Mouse (Mus musculus): ENCODE measurements around the gene Gm5089. TPM values are rescaled to one million over a fixed set of nuclear protein-coding genes. Genes with fewer than 3 reads are reported as not detected.

The Gm5089 gene
- polyA plus RNA-seq (2015; fragmentation: Nextera tagmentation; extraction: Ambion mirVana) = not detected in 2 replicates

DNA sequence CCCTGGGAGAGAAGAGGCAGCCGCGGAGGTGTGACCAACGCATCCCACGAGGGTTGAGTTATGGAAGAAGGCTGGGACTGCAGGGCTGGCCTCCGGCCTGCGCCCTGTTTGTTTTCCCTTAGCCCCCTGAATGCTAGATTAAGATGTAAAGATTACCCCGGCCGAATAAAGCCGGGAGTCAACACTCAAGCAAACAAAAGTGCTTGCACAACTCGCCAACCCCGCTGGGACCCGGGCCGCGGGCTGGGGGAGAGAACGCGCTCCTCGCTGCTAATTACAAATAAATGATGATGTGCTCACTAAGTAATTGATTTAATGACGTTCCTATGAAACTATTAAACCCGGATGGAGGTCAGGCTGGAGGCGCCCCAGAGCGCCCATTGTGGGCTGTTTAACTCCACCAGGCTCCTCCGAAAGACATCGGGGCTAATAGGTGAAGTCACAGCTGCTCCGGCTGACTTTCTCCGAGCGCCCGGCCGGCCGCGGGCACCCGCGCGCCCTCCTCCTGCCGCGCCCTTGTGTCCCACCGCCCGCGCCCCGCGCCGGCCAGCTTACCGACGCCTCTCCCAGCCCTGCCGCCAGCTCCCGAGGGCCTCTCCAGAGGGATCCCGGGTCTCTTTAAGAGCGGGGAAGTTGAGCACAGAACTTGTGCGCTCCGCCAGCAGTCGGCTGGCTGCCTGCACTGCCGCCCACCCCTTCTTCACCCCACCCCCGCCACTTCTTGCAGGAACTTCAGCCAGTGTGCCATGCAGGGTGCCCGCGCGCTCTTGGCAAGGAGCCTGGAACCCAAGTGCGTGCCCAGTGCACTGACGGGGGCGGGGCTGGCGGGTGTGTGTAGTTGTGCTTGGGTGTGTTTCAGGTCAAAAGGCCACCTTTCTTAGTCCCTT is at the start of gene Gm5089:
TSS of gene Gm5089 (minus strand) at position 620 of the 887 bp plus-strand sequence.
- ATAC-seq (ENCODE audit: low read depth) = no peak
- WGBS (ENCODE audit: insufficient replicate concordance) = 2% methylated on average over 59 of the region's 59 CpGs
- H3K27me3 ChIP-seq (ENCODE audit: control insufficient read depth, insufficient read depth, low read depth, low read length) = peaks cover 65% of the 10 kb centered on the region

GRCm38 (mm10) chr14:122492015-122492414 is 41.1 kb upstream of the Gm5089 start:
- no peak for ATAC-seq (ENCODE audit: low read depth)
- H3K27me3 ChIP-seq (ENCODE audit: control insufficient read depth, insufficient read depth, low read depth, low read length) = peaks cover 37% of the 10 kb centered on the region
- H3K4me1 ChIP-seq (ENCODE audit: control insufficient read depth, low read depth, low read length) = peaks cover 4% of the 10 kb centered on the region
- H3K4me3 ChIP-seq (ENCODE audit: low read depth, low read length) = no peak overlapping the region
- no peak overlapping the region for H3K4me2 ChIP-seq (ENCODE audit: low read depth, low read length)
- no peaks in the 10 kb centered on the region for H3K36me3 ChIP-seq (ENCODE audit: control insufficient read depth, insufficient read depth)
- no peaks in the 10 kb centered on the region for H3K9me3 ChIP-seq (replicated peaks; ENCODE audit: control insufficient read depth, low read length)
- no peak overlapping the region for H3K9ac ChIP-seq (ENCODE audit: low read depth, low read length)
- H3K27ac ChIP-seq (ENCODE audit: low read length) = no peak overlapping the region
- WGBS (ENCODE audit: insufficient replicate concordance) = 40% methylated on average over 1 of the region's 1 CpGs

More for the DNA sequence above, at the start of gene Gm5089:
- no peaks in the 10 kb centered on the region for H3K9me3 ChIP-seq (replicated peaks; ENCODE audit: control insufficient read depth, low read length)
- H3K4me2 ChIP-seq (ENCODE audit: low read depth, low read length) = peak within 1 kb of the TSS; percentile 42
- H3K9ac ChIP-seq (ENCODE audit: low read depth, low read length) = no peak within 1 kb of the TSS
- no peaks in the 10 kb centered on the region for H3K36me3 ChIP-seq (ENCODE audit: control insufficient read depth, insufficient read depth)
- H3K4me1 ChIP-seq (ENCODE audit: control insufficient read depth, low read depth, low read length) = no peaks in the 10 kb centered on the region
- no peak within 1 kb of the TSS for H3K27ac ChIP-seq (ENCODE audit: low read length)
- peak within 1 kb of the TSS; percentile 29 for H3K4me3 ChIP-seq (ENCODE audit: low read depth, low read length)

DNA sequence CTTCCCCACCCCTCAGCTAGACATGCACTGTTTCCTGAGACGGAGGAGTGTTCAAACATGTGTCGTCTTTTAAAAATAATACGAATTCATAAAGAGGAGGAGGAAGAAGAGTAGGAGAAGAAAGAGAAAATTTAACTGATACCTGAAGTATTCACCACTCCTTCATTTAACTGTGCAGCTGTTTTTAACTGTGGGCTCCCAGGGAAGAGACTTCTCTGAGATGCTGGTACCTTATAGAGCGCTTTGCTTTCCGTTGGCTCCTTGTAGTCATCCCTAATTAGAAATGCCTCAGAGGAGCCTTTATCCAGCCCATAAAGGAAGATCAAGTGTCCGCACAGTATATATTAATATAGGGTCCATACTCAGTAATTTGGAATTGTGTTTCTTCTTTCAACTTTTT is 40.6 kb upstream of the Gm5089 start:
- no peak overlapping the region for H3K4me2 ChIP-seq (ENCODE audit: low read depth, low read length)
- 60% methylated on average over 6 of the region's 6 CpGs for WGBS (ENCODE audit: insufficient replicate concordance)
- no peaks in the 10 kb centered on the region for H3K36me3 ChIP-seq (ENCODE audit: control insufficient read depth, insufficient read depth)
- H3K4me1 ChIP-seq (ENCODE audit: control insufficient read depth, low read depth, low read length) = peaks cover 4% of the 10 kb centered on the region
- H3K27me3 ChIP-seq (ENCODE audit: control insufficient read depth, insufficient read depth, low read depth, low read length) = peaks cover 38% of the 10 kb centered on the region
- H3K27ac ChIP-seq (ENCODE audit: low read length) = no peak overlapping the region
- H3K9ac ChIP-seq (ENCODE audit: low read depth, low read length) = no peak overlapping the region
- no peaks in the 10 kb centered on the region for H3K9me3 ChIP-seq (replicated peaks; ENCODE audit: control insufficient read depth, low read length)
- no peak overlapping the region for H3K4me3 ChIP-seq (ENCODE audit: low read depth, low read length)
- ATAC-seq (ENCODE audit: low read depth) = no peak

DNA sequence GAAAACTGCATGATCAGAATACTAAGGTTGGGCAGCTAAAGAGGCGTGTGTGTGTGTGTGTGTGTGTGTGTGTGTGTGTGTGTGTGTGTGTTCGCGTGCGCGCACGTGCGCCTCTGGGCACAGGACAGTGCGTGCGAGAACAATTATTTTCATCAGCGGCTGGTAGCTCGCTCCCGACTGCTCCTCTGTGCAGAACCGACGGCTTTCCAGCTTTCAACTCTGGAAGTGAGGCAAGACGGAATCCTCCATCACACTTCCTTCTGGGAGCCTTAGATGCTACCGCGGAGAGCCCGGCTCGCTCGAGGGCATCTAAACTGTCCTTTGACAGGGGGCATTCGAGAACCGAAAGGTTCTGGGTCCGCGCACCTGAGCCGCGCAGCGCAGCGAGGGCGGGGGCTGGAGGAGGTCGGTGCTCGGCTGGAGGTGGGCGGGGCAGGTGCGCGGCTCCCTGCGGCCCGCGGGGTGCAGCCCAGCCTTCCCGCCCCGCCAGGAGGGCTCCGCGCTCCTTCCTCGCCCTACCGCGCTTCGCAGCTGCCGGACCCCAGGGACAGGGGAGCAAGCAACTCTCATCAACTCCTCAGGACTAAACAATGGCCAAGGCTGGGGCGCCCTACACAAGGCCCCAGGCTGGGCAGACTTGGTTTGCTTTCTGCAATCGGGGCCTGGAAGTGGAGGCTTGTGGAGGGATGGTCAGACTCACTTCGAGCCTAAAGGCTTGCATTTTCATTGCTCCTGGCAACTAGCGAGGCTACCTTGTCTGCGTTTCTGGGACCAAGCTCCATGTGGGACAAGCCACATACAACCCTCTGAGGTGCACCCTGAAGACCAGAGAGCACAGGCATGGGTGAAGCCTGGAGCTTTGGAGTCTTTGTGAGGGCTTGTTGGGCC is 39.8 kb upstream of the Gm5089 start, which contains the start of gene Gm10837:
TSS of gene Gm10837 (plus strand) at position 146 of the 888 bp plus-strand sequence.
- Histone ChIP-seq H3K4me3 (ENCODE audit: low read depth, low read length) (peak within 1 kb of the TSS; percentile 22; the same call in 1 of the 2 replicates), H3K4me1 (ENCODE audit: control insufficient read depth, low read depth, low read length) (peaks cover 4% of the 10 kb centered on the region), H3K9ac (ENCODE audit: low read depth, low read length) (no peak within 1 kb of the TSS), H3K36me3 (ENCODE audit: control insufficient read depth, insufficient read depth) (no peaks in the 10 kb centered on the region), H3K27me3 (ENCODE audit: control insufficient read depth, insufficient read depth, low read depth, low read length) (peaks cover 47% of the 10 kb centered on the region), H3K4me2 (ENCODE audit: low read depth, low read length) (peak within 1 kb of the TSS; percentile 48), H3K9me3 (replicated peaks; ENCODE audit: control insufficient read depth, low read length) (no peaks in the 10 kb centered on the region), H3K27ac (ENCODE audit: low read length) (no peak within 1 kb of the TSS)
- 2% methylated on average over 51 of the region's 51 CpGs for WGBS (ENCODE audit: insufficient replicate concordance)
- ATAC-seq (ENCODE audit: low read depth) = no peak

DNA sequence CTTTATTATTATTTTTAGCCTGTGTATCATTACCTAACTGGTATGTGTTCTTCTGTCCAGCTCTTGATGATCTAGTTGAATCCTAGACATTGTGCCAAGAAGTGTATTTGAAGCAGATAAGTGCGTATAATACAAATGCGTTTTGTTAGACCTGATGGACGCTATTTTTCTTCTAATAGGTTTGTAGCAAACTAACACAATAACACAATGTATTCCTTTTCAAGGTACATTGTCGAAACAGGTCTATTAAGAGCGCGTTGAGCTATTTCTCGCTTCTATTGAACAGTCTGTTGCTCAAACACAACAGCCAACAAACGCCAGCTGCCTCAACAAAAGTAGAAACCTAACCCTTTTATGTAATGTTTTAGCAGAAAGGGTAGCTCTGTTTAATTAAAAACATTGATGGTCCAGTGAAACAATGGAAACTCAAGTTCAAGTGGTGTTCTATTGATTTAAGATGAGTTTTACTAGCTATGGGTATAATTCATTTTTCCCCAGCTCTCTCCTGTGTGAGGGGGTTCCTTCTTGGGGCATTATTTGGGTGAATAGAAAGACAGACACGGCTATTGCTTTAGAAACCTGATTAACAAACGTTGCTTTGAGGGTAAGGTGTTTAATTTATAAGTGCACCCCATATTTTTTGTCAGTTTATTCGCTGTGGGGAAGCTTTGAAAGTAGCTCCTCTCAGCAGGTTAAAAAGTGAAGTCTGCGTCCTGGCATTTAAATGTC is 38.9 kb upstream of the Gm5089 start:
- Histone ChIP-seq H3K4me2 (ENCODE audit: low read depth, low read length) (no peak overlapping the region), H3K36me3 (ENCODE audit: control insufficient read depth, insufficient read depth) (no peaks in the 10 kb centered on the region), H3K9ac (ENCODE audit: low read depth, low read length) (no peak overlapping the region), H3K4me3 (ENCODE audit: low read depth, low read length) (no peak overlapping the region), H3K9me3 (replicated peaks; ENCODE audit: control insufficient read depth, low read length) (no peaks in the 10 kb centered on the region), H3K4me1 (ENCODE audit: control insufficient read depth, low read depth, low read length) (peaks cover 4% of the 10 kb centered on the region), H3K27me3 (ENCODE audit: control insufficient read depth, insufficient read depth, low read depth, low read length) (peaks cover 55% of the 10 kb centered on the region), H3K27ac (ENCODE audit: low read length) (no peak overlapping the region)
- WGBS (ENCODE audit: insufficient replicate concordance) = 6% methylated on average over 12 of the region's 12 CpGs
- ATAC-seq (ENCODE audit: low read depth) = no peak

DNA sequence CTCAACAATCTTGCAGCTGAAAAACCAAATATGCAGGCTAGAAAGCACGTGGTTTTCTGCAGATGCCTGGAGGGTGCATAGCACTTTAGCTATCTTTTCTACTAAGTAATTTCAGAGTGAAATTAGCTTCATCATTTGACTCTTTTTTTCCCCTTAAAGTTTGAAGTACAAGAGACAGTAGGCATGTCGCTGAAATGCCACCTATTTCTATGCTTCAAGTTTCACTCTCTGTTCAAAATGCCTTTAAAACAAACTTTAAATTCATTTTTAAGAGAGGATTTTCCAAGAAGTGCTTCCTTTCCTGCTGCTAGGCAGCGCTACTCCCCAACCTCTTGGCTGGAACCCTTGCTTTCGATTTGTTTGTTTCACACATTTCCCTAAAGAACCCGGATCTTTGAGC is 38.1 kb upstream of the Gm5089 start:
- peaks cover 63% of the 10 kb centered on the region for H3K27me3 ChIP-seq (ENCODE audit: control insufficient read depth, insufficient read depth, low read depth, low read length)
- H3K36me3 ChIP-seq (ENCODE audit: control insufficient read depth, insufficient read depth) = no peaks in the 10 kb centered on the region
- WGBS (ENCODE audit: insufficient replicate concordance) = under 1% methylated on average over 5 of the region's 5 CpGs

GRCm38 (mm10) chr14:122487366-122487765 is 36.5 kb upstream of the Gm5089 start:
- peaks cover 4% of the 10 kb centered on the region for H3K4me1 ChIP-seq (ENCODE audit: control insufficient read depth, low read depth, low read length)
- H3K27ac ChIP-seq (ENCODE audit: low read length) = no peak overlapping the region
- H3K36me3 ChIP-seq (ENCODE audit: control insufficient read depth, insufficient read depth) = no peaks in the 10 kb centered on the region
- peaks cover 76% of the 10 kb centered on the region for H3K27me3 ChIP-seq (ENCODE audit: control insufficient read depth, insufficient read depth, low read depth, low read length)
- no peak overlapping the region for H3K4me3 ChIP-seq (ENCODE audit: low read depth, low read length)
- no peak for ATAC-seq (ENCODE audit: low read depth)
- H3K4me2 ChIP-seq (ENCODE audit: low read depth, low read length) = no peak overlapping the region
- 10% methylated on average over 5 of the region's 5 CpGs for WGBS (ENCODE audit: insufficient replicate concordance)
- no peaks in the 10 kb centered on the region for H3K9me3 ChIP-seq (replicated peaks; ENCODE audit: control insufficient read depth, low read length)
- no peak overlapping the region for H3K9ac ChIP-seq (ENCODE audit: low read depth, low read length)

More for the DNA sequence above, 38.1 kb upstream of the Gm5089 start:
- Histone ChIP-seq H3K27ac (ENCODE audit: low read length) (no peak overlapping the region), H3K9me3 (replicated peaks; ENCODE audit: control insufficient read depth, low read length) (no peaks in the 10 kb centered on the region), H3K4me2 (ENCODE audit: low read depth, low read length) (no peak overlapping the region), H3K4me3 (ENCODE audit: low read depth, low read length) (no peak overlapping the region), H3K4me1 (ENCODE audit: control insufficient read depth, low read depth, low read length) (peaks cover 4% of the 10 kb centered on the region), H3K9ac (ENCODE audit: low read depth, low read length) (no peak overlapping the region)
- no peak for ATAC-seq (ENCODE audit: low read depth)

DNA sequence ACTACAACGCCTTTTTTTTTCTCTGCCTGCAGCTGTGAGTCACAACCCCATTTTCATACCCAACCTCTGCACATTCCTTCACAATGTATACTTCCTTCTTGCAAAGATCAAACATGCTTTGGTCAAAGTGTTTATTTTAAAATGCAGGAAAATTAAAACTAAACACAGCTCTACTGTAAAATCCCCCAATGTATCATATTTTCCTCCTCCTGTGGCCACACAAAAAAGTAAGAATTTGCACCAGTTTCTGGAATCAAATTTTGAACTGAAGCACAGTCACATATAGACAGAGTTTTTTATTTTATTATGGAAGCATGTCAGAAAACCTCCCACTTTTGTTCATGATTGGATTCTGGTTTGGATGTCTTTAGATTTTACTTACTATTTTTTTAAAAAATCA is 35.7 kb upstream of the Gm5089 start:
- Histone ChIP-seq H3K4me3 (ENCODE audit: low read depth, low read length) (no peak overlapping the region), H3K27me3 (ENCODE audit: control insufficient read depth, insufficient read depth, low read depth, low read length) (peaks cover 81% of the 10 kb centered on the region), H3K9ac (ENCODE audit: low read depth, low read length) (no peak overlapping the region), H3K4me1 (ENCODE audit: control insufficient read depth, low read depth, low read length) (peaks cover 4% of the 10 kb centered on the region), H3K9me3 (replicated peaks; ENCODE audit: control insufficient read depth, low read length) (no peaks in the 10 kb centered on the region), H3K4me2 (ENCODE audit: low read depth, low read length) (no peak overlapping the region), H3K27ac (ENCODE audit: low read length) (no peak overlapping the region), H3K36me3 (ENCODE audit: control insufficient read depth, insufficient read depth) (no peaks in the 10 kb centered on the region)
- WGBS (ENCODE audit: insufficient replicate concordance) = 13% methylated on average over 1 of the region's 1 CpGs
- no peak for ATAC-seq (ENCODE audit: low read depth)
